Mouse (Mus musculus) bone marrow, adult 2 months (tissue): Measurements from ENCODE around the gene Ssxb9. TPM values are rescaled to one million over a fixed set of nuclear protein-coding genes. Genes with fewer than 3 reads are reported as not detected.
"Not testable (repeated sequence)": the region's sequence is repeated elsewhere in the genome, so short reads cannot be mapped to it uniquely, and the experiment has no call there.

ENCODE experiments used
- H3K27ac ChIP-seq: fragments of 200-500 bp; 2 replicates; pipeline ENCODE4 v1.5.1; 2012; ENCODE audit warnings: low read depth, mild to moderate bottlenecking, control low read depth, inconsistent platforms, low read length; ENCODE audit not compliant: control insufficient read depth, poor library complexity, insufficient read depth
- H3K4me1 ChIP-seq: fragments of 200-500 bp; 2 replicates; pipeline ENCODE4 v1.6.1; 2011; ENCODE audit warnings: low read length; ENCODE audit not compliant: control insufficient read depth, insufficient read depth
- H3K4me3 ChIP-seq: fragments of 200-500 bp; replicated peaks from 2 replicates; pipeline ENCODE3; 2011; ENCODE audit warnings: mild to moderate bottlenecking, low read depth, low read length, control low read depth; ENCODE audit not compliant: control insufficient read depth
- CTCF ChIP-seq: fragments of 200-500 bp; IDR thresholded peaks from 2 replicates; pipeline ENCODE4 v1.5.1; 2011; ENCODE audit warnings: low read length, control low read depth; ENCODE audit not compliant: control insufficient read depth, insufficient read depth
- POLR2A ChIP-seq: fragments of 200-500 bp; IDR thresholded peaks from 2 replicates; pipeline ENCODE4 v1.6.1; 2011; ENCODE audit warnings: low read depth, mild to moderate bottlenecking, control low read depth, low read length, borderline replicate concordance; ENCODE audit not compliant: control insufficient read depth
- WGBS: fragments of 180-500 bp; shearing (Covaris S2); methylation state at CpG from one replicate; pipeline ENCODE4 v1.1.7; 2018; 5-methylcytosine and 5-hydroxymethylcytosine counted together
- polyA plus RNA-seq: library from polyadenylated mRNA; stranded (reverse); fragments of >200 nt; gene quantifications from 2 replicates; pipeline ENCODE4 v1.2.4, GENCODE M21; 2011; ENCODE audit warnings: low replicate concordance; ENCODE audit not compliant: missing spikeins, insufficient read depth, insufficient read length

Ssxb9 gene
- polyA plus RNA-seq, result not detected in 2 replicates

DNA sequence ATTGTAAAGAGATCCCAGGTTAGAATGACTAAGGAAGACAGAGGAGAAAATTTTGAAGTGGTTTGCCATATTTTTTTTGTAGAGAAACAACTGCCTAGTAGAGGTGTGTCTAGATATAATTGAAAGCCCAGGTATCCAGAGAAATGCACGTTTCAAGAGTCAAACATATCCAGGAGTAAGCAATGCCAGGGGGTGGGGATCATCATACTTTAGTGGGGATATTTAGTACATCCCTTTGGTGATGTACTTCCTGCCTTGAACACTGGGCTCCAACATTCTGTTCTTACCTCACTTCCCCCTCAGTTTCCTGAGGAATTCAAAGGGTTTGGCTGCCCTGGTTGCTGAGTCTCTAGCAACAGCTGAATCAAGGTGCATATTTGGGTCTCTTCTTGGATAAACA is at the start of gene Ssxb9:
TSS of gene Ssxb9 (plus strand) at position 301 of the 400 bp plus-strand sequence.
- not testable (repeated sequence) for H3K4me1 ChIP-seq, H3K4me3 ChIP-seq, H3K27ac ChIP-seq
- 25% methylated on average over 1 of the region's 1 CpGs for WGBS

DNA sequence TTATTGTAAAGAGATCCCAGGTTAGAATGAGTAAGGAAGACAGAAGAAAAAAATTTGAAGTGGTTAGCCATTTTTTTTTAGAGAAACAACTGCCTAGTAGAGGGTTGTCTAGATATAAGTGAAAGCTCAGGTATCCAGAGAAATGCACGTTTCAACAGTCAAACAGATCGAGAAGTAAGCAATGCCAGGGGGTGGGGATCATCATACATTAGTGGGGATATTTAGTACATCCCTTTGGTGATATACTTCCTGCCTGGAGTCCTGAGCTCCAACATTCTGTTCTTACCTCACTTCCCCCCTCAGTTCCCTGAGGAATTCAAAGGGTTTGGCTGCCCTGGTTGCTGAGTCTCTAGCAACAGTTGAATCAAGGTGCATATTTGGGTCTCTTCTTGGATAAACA is 39.7 kb upstream of the Ssxb9 start, which contains the start of gene Ssxb10:
TSS of gene Ssxb10 (plus strand) at position 301 of the 400 bp plus-strand sequence.
- WGBS, result 70% methylated on average over 2 of the region's 2 CpGs
- Histone ChIP-seq H3K4me3 (no peak within 1 kb of the TSS), H3K4me1 (no peaks in the 10 kb centered on the region), H3K27ac (no peak within 1 kb of the TSS)
- TF ChIP-seq POLR2A, result no peak
- TF ChIP-seq CTCF, result no peak

DNA sequence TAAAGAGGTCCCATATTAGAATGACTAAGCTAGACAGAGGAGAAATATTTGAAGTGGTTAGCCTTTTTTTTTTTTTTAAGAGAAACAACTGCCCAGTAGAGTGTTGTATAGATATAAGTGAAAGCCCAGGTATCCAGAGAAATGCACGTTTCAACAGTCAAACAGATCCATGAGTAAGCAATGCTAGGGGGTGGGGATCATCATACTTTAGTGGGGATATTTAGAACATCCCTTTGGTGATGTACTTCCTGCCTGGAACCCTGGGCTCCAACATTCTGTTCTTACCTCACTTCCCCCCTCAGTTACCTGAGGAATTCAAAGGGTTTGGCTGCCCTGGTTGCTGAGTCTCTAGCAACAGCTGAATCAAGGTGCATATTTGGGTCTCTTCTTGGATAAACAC is 46.2 kb downstream of the Ssxb9 start, which contains the start of gene Ssxb1:
TSS of gene Ssxb1 (plus strand) at position 301 of the 400 bp plus-strand sequence.
- not testable (repeated sequence) for H3K4me3 ChIP-seq, H3K4me1 ChIP-seq, H3K27ac ChIP-seq
- 22% methylated on average over 1 of the region's 1 CpGs for WGBS

Other genes with a start within 250 kb of the Ssxb9 start
- gene Wdr13, start 234.1 kb upstream of the Ssxb9 start, polyA plus RNA-seq, result 23.3 and 35.6 TPM in 2 replicates
- 301 and 341 TPM in 2 replicates for gene Rbm3, start 221.1 kb upstream of the Ssxb9 start, polyA plus RNA-seq
- 3.6 and 6.6 TPM in 2 replicates for gene Tbc1d25, start 190.8 kb upstream of the Ssxb9 start, polyA plus RNA-seq
- 39.7 and 62.2 TPM in 2 replicates for gene Ebp, start 173.5 kb upstream of the Ssxb9 start, polyA plus RNA-seq
- 2.0 and 5.0 TPM in 2 replicates for gene Porcn, start 160.5 kb upstream of the Ssxb9 start, polyA plus RNA-seq
- gene Ftsj1, start 114.6 kb upstream of the Ssxb9 start, polyA plus RNA-seq, result 13.8 and 22.6 TPM in 2 replicates
- gene Slc38a5, start 95.8 kb upstream of the Ssxb9 start, polyA plus RNA-seq, result 106 and 143 TPM in 2 replicates
- gene Ssxb10, start 39.6 kb upstream of the Ssxb9 start, polyA plus RNA-seq, result not detected in 2 replicates
- not detected in 2 replicates for gene Ssxb1, start 46.3 kb downstream of the Ssxb9 start, polyA plus RNA-seq
- gene Ssxb2, start 94.7 kb downstream of the Ssxb9 start, polyA plus RNA-seq, result not detected in 2 replicates
- gene Gm14459, start 158.0 kb downstream of the Ssxb9 start, polyA plus RNA-seq, result not detected in 2 replicates
- not detected in 2 replicates for gene Ssxb6, start 181.3 kb downstream of the Ssxb9 start, polyA plus RNA-seq
- not detected in 2 replicates for gene Ssxb3, start 224.8 kb downstream of the Ssxb9 start, polyA plus RNA-seq